Mouse (Mus musculus): ENCODE measurements around the gene Exoc6b. TPM values are rescaled to one million over a fixed set of nuclear protein-coding genes. Genes with fewer than 3 reads are reported as not detected.

The Exoc6b gene
- polyA plus RNA-seq, 1 experiment: 235 TPM

GRCm38 (mm10) chr6:84577898-84578297 is 491.4 kb downstream of the Exoc6b start:
- Histone ChIP-seq H3K4me3 (ENCODE audit: insufficient read depth, low read depth, low read length) (no peak overlapping the region), H3K4me1 (ENCODE audit: control insufficient read depth, insufficient read depth, low read length) (0 out of 2 replicates have a peak, but pooled peaks cover 2% of the 10 kb centered on the region), H3K27ac (ENCODE audit: insufficient read depth, low read depth, low read length) (no peak overlapping the region)
- WGBS: 66% methylated on average over 4 of the region's 4 CpGs
- no peak for TF ChIP-seq CTCF (IDR thresholded peaks at IDR 0.05; ENCODE audit: insufficient read depth, low read depth, low read length)
- no peak for TF ChIP-seq POLR2A (IDR thresholded peaks at IDR 0.05; ENCODE audit: insufficient read depth, low read depth, low read length)

- TF ChIP-seq POLR2A (IDR thresholded peaks at IDR 0.05; ENCODE audit: insufficient read depth, low read depth, low read length) (no peak), CTCF (IDR thresholded peaks at IDR 0.05; ENCODE audit: insufficient read depth, low read depth, low read length) (no peak)
- no peaks in the 10 kb centered on the region for H3K4me1 ChIP-seq (ENCODE audit: control insufficient read depth, insufficient read depth, low read length)
- H3K4me3 ChIP-seq (ENCODE audit: insufficient read depth, low read depth, low read length): no peak overlapping the region
- WGBS: 57% methylated on average over 25 of the region's 25 CpGs
- no peak overlapping the region for H3K27ac ChIP-seq (ENCODE audit: insufficient read depth, low read depth, low read length)
Measured at GRCm38 (mm10) chr6:84573905-84574660, 495.2 kb downstream of the Exoc6b start.

GRCm38 (mm10) chr6:84570039-84570438 is 499.3 kb downstream of the Exoc6b start:
- Histone ChIP-seq H3K4me1 (ENCODE audit: control insufficient read depth, insufficient read depth, low read length) (no peaks in the 10 kb centered on the region), H3K27ac (ENCODE audit: insufficient read depth, low read depth, low read length) (no peak overlapping the region), H3K4me3 (ENCODE audit: insufficient read depth, low read depth, low read length) (no peak overlapping the region)
- 64% methylated on average over 3 of the region's 3 CpGs for WGBS
- TF ChIP-seq POLR2A (IDR thresholded peaks at IDR 0.05; ENCODE audit: insufficient read depth, low read depth, low read length): no peak
- no peak for TF ChIP-seq CTCF (IDR thresholded peaks at IDR 0.05; ENCODE audit: insufficient read depth, low read depth, low read length)

DNA sequence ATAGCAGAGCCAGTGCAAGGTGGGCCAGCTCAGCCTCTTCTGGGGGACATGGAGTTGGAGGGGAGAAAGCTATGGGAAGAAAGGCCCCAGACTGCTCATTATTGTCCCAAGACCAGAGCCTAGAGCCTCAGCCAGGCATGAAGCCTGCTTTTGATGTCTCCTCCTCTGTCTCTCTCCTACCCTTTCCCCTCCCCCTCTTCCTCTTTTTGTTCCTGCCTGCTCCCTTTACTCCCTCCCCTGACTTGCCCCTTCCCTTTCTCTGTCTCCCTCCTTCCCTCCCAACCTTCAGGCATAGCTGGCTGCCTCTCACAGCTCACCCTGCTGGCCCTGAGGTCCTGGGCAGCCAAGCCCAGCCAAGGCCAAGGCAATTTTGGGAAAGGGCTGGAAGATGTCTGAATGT is 499.7 kb downstream of the Exoc6b start:
- TF ChIP-seq CTCF (IDR thresholded peaks at IDR 0.05; ENCODE audit: insufficient read depth, low read depth, low read length) (no peak), POLR2A (IDR thresholded peaks at IDR 0.05; ENCODE audit: insufficient read depth, low read depth, low read length) (no peak)
- H3K4me3 ChIP-seq (ENCODE audit: insufficient read depth, low read depth, low read length): no peak overlapping the region
- no peak overlapping the region for H3K27ac ChIP-seq (ENCODE audit: insufficient read depth, low read depth, low read length)
- H3K4me1 ChIP-seq (ENCODE audit: control insufficient read depth, insufficient read depth, low read length): no peaks in the 10 kb centered on the region

DNA sequence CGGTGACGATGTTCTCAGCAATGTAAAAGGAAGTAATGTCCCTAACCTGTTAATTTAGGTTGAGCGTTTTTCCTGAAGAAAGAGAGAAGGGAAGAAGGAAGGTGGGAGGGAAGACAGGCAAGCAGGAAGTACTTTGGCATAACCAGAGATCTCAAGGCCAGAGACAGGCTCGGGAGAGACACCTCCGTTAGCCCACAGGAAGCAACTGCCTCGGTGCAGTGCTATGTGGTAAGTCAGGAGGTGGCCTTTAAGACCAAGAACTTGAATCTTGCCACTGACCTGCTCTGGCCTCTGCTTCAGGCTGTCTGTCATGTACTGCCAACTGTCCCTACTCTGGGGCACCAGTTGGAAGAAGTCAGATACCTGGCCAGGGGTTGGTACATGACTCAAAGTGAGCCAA is 500.4 kb downstream of the Exoc6b start:
- TF ChIP-seq POLR2A (IDR thresholded peaks at IDR 0.05; ENCODE audit: insufficient read depth, low read depth, low read length): no peak
- TF ChIP-seq CTCF (IDR thresholded peaks at IDR 0.05; ENCODE audit: insufficient read depth, low read depth, low read length): no peak
- H3K4me1 ChIP-seq (ENCODE audit: control insufficient read depth, insufficient read depth, low read length): no peaks in the 10 kb centered on the region
- H3K4me3 ChIP-seq (ENCODE audit: insufficient read depth, low read depth, low read length): no peak overlapping the region
- WGBS: 88% methylated on average over 6 of the region's 6 CpGs
- no peak overlapping the region for H3K27ac ChIP-seq (ENCODE audit: insufficient read depth, low read depth, low read length)

Other genes starting within 250 kb of the Exoc6b start
- not detected in 2 replicates for gene Spr, start 68.3 kb upstream of the Exoc6b start, polyA plus RNA-seq (2012; ENCODE audit: insufficient read depth, insufficient read length, low replicate concordance, missing spikeins)
- gene Emx1, start 117.9 kb upstream of the Exoc6b start, polyA plus RNA-seq (2012; ENCODE audit: insufficient read depth, insufficient read length, low replicate concordance, missing spikeins): not detected in 2 replicates

Measured in olfactory bulb, adult 2 months (tissue).